Mouse (Mus musculus): Measurements from ENCODE around the gene Sema3b.

- TF ChIP-seq CTCF (IDR thresholded peaks at IDR 0.05; ENCODE audit: low read depth) = no peak
- TF ChIP-seq EP300 (IDR thresholded peaks at IDR 0.05; ENCODE audit: low read depth) = no peak
Observed at GRCm38 (mm10) chr9:107556346-107556745, 52.7 kb downstream of the Sema3b start.

Measured in liver, embryonic 14.5 days (tissue).